Mouse (Mus musculus) kidney, adult 2 months (tissue): ENCODE measurements at regions not wholly inside any gene's neighbourhood (a gene's known extent, or its start where the extent isn't known, plus 50 kb on each side); places are given as distances from the start of the nearest gene placed in this dataset.

ENCODE experiments used
- CTCF ChIP-seq: fragments of 200-500 bp; conservative IDR thresholded peaks from 2 replicates; pipeline ENCODE4 v1.5.1; 2011; ENCODE audit warnings: low read depth, mild to moderate bottlenecking, control low read depth, low read length, moderate library complexity, mixed read lengths; ENCODE audit not compliant: insufficient read depth, insufficient read length
- POLR2A ChIP-seq: fragments of 200-500 bp; IDR thresholded peaks from one replicate; pipeline ENCODE4 v1.6.1; 2011; ENCODE audit warnings: low read depth, low read length, control low read depth

- TF ChIP-seq CTCF (0 out of 2 replicates have a peak, but pooled peaks have one; percentile 10), POLR2A (no peak)
These were observed 370.3 kb upstream of the Tyrp1 start for GRCm38 (mm10) chr4:80463615-80464014.
